Mouse (Mus musculus): ENCODE measurements around the gene Nhp2. TPM values are rescaled to one million over a fixed set of nuclear protein-coding genes. Genes with fewer than 3 reads are reported as not detected.
A peak's percentile ranks its signal among the peaks of the same experiment; 100 is the strongest.
"Not testable (repeated sequence)": the region's sequence is repeated elsewhere in the genome, so short reads cannot be mapped to it uniquely, and the experiment has no call there.

Nhp2 gene
- polyA plus RNA-seq, 1 experiment = 61.2 TPM

DNA sequence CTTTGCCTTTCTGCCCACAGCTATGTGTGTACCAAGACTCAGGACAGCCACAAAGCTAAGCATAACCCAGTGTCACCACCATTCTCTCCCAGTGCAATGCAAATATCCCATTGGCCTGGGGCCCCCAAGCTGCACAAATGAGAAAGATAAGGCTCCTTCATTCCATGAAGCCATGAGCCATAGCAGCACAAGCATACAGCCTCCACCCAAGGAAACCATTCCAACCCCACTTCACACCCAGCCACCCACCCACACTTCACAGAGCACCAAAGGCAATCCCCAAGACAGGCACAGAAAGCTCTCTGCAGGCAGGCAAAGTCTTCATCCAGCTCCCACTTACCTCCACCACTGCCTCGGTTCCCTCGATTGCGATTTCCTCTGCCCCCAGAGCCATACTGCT, 17.3 kb upstream of the Nhp2 start:
- H3K4me3 ChIP-seq (ENCODE audit: insufficient read depth, low read length) = no peak overlapping the region
- H3K4me1 ChIP-seq (ENCODE audit: control insufficient read depth, insufficient read depth, low read length) = peaks cover 4% of the 10 kb centered on the region
- H3K27ac ChIP-seq (ENCODE audit: insufficient read depth, low read length) = no peak overlapping the region
- TF ChIP-seq CTCF (IDR thresholded peaks at IDR 0.05; ENCODE audit: borderline replicate concordance, insufficient read depth, low read length) = no peak
- TF ChIP-seq POLR2A (IDR thresholded peaks at IDR 0.05; ENCODE audit: low read depth, low read length) = 0 out of 2 replicates have a peak, but pooled peaks have one; percentile 8

GRCm38 (mm10) chr11:51605602-51606446, 13.7 kb upstream of the Nhp2 start:
- TF ChIP-seq CTCF (IDR thresholded peaks at IDR 0.05; ENCODE audit: borderline replicate concordance, insufficient read depth, low read length) (no peak), POLR2A (IDR thresholded peaks at IDR 0.05; ENCODE audit: low read depth, low read length) (no peak; the same call in 1 of the 2 replicates)
- H3K4me3 ChIP-seq (ENCODE audit: insufficient read depth, low read length) = peak overlapping the region; percentile 98
- peaks cover 4% of the 10 kb centered on the region for H3K4me1 ChIP-seq (ENCODE audit: control insufficient read depth, insufficient read depth, low read length)
- peak overlapping the region; percentile 62 for H3K27ac ChIP-seq (ENCODE audit: insufficient read depth, low read length)

GRCm38 (mm10) chr11:51606447-51607095, 13.0 kb upstream of the Nhp2 start, which contains the start of gene Hnrnpab:
Gene Hnrnpab (minus strand): TSS chr11:51606847.
- Histone ChIP-seq H3K27ac (ENCODE audit: insufficient read depth, low read length) (peak within 1 kb of the TSS; percentile 62), H3K4me1 (ENCODE audit: control insufficient read depth, insufficient read depth, low read length) (peaks cover 4% of the 10 kb centered on the region), H3K4me3 (ENCODE audit: insufficient read depth, low read length) (peak within 1 kb of the TSS; percentile 98)
- TF ChIP-seq CTCF (IDR thresholded peaks at IDR 0.05; ENCODE audit: borderline replicate concordance, insufficient read depth, low read length) (no peak), POLR2A (IDR thresholded peaks at IDR 0.05; ENCODE audit: low read depth, low read length) (peak; percentile 100)

GRCm38 (mm10) chr11:51607096-51607738, 12.3 kb upstream of the Nhp2 start:
- peak overlapping the region; percentile 51 for H3K27ac ChIP-seq (ENCODE audit: insufficient read depth, low read length)
- H3K4me1 ChIP-seq (ENCODE audit: control insufficient read depth, insufficient read depth, low read length) = peaks cover 4% of the 10 kb centered on the region
- H3K4me3 ChIP-seq (ENCODE audit: insufficient read depth, low read length) = peak overlapping the region; percentile 61
- TF ChIP-seq CTCF (IDR thresholded peaks at IDR 0.05; ENCODE audit: borderline replicate concordance, insufficient read depth, low read length) (no peak), POLR2A (IDR thresholded peaks at IDR 0.05; ENCODE audit: low read depth, low read length) (no peak)

DNA sequence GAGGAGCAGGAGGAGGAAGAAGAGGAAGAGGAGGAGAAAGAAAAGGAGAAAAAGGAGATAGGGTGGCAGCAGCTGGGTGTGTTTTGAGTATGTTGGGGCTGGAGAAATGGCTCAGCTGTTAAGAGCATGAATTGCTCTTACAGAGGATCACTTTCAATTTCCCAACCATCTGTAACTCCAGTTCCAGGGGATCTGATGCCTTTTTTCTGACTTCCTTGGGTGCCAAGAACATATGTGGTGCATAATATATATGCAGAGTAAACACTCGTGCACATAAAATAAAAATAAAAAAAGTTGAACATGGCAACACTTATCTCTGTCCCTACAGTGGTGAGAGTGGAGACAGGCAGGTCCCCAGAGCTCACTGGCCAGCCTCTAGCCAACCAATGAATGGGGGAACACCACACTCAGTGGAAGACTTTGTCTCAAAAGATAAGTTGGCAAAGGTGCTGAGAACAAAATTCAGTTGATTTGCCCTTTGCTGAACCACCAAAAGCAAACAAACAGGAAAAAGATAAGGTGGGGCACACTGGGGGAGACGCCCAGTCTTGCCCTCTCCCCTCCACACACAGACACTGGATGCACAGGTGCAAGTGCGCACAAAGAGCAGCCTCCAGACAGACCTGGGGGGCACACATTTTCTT, 10.1 kb upstream of the Nhp2 start:
- Histone ChIP-seq H3K4me1 (ENCODE audit: control insufficient read depth, insufficient read depth, low read length) (no peaks in the 10 kb centered on the region; the same call in 1 of the 2 replicates), H3K27ac (ENCODE audit: insufficient read depth, low read length) (no peak overlapping the region), H3K4me3 (ENCODE audit: insufficient read depth, low read length) (no peak overlapping the region)
- TF ChIP-seq CTCF (IDR thresholded peaks at IDR 0.05; ENCODE audit: borderline replicate concordance, insufficient read depth, low read length) (no peak), POLR2A (IDR thresholded peaks at IDR 0.05; ENCODE audit: low read depth, low read length) (no peak)

DNA sequence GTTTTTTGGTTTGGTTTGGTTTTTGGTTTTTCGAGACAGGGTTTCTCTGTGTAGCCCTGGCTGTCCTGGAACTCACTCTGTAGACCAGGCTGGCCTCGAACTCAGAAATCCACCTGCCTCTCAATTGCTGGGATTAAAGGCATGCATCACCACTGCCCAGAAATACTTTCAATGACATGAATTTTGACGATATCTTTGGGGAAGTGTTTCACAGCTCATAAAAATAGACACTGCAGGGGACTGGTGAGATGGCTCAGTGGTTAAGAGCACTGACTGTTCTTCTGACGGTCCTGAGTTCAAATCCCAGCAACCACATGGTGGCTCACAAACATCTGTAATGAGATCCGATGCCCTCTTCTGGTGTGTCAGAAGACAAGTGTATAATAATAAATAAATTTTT, 9.6 kb upstream of the Nhp2 start:
- not testable (repeated sequence) for H3K4me3 ChIP-seq (ENCODE audit: insufficient read depth, low read length); H3K27ac ChIP-seq (ENCODE audit: insufficient read depth, low read length); H3K4me1 ChIP-seq (ENCODE audit: control insufficient read depth, insufficient read depth, low read length)

- H3K27ac ChIP-seq (ENCODE audit: insufficient read depth, low read length) = no peak overlapping the region
Measured at GRCm38 (mm10) chr11:51614256-51614655, 5.3 kb upstream of the Nhp2 start.

GRCm38 (mm10) chr11:51615129-51615528, 4.4 kb upstream of the Nhp2 start:
- Histone ChIP-seq H3K4me1 (ENCODE audit: control insufficient read depth, insufficient read depth, low read length) (no peaks in the 10 kb centered on the region), H3K27ac (ENCODE audit: insufficient read depth, low read length) (peak overlapping the region; percentile 55), H3K4me3 (ENCODE audit: insufficient read depth, low read length) (peak overlapping the region; percentile 41; the same call in 1 of the 2 replicates)
- TF ChIP-seq CTCF (IDR thresholded peaks at IDR 0.05; ENCODE audit: borderline replicate concordance, insufficient read depth, low read length) (no peak), POLR2A (IDR thresholded peaks at IDR 0.05; ENCODE audit: low read depth, low read length) (0 out of 2 replicates have a peak, but pooled peaks have one; percentile 0)

More at GRCm38 (mm10) chr11:51614256-51614655, 5.3 kb upstream of the Nhp2 start:
- no peak overlapping the region for H3K4me3 ChIP-seq (ENCODE audit: insufficient read depth, low read length)
- no peaks in the 10 kb centered on the region for H3K4me1 ChIP-seq (ENCODE audit: control insufficient read depth, insufficient read depth, low read length)
- TF ChIP-seq POLR2A (IDR thresholded peaks at IDR 0.05; ENCODE audit: low read depth, low read length) (no peak), CTCF (IDR thresholded peaks at IDR 0.05; ENCODE audit: borderline replicate concordance, insufficient read depth, low read length) (no peak)

- Histone ChIP-seq H3K4me1 (ENCODE audit: control insufficient read depth, insufficient read depth, low read length) (no peaks in the 10 kb centered on the region), H3K27ac (ENCODE audit: insufficient read depth, low read length) (peak overlapping the region; percentile 55), H3K4me3 (ENCODE audit: insufficient read depth, low read length) (peak overlapping the region; percentile 41)
- peak; percentile 97 for TF ChIP-seq POLR2A (IDR thresholded peaks at IDR 0.05; ENCODE audit: low read depth, low read length)
- no peak for TF ChIP-seq CTCF (IDR thresholded peaks at IDR 0.05; ENCODE audit: borderline replicate concordance, insufficient read depth, low read length)
Measured at GRCm38 (mm10) chr11:51615601-51616000, 3.9 kb upstream of the Nhp2 start.

DNA sequence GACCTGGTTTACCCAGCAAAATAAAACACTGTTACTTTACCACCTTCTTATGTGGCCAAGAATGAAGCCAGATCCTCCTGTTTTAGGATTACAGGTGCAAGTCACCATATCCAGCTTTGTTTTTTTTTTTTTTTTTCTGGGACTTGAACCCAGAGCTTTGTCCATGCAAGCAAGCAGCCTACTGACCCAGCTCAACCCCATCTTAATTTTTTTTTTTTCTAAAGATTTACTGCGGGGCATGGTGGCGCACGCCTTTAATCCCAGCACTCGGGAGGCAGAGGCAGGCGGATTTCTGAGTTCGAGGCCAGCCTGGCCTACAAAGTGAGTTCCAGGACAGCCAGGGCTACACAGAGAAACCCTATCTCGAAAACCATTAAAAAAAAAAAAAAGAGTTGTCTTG, 3.4 kb upstream of the Nhp2 start:
- not testable (repeated sequence) for H3K27ac ChIP-seq (ENCODE audit: insufficient read depth, low read length); H3K4me3 ChIP-seq (ENCODE audit: insufficient read depth, low read length)

More for the DNA sequence above, 3.4 kb upstream of the Nhp2 start:
- H3K4me1 ChIP-seq (ENCODE audit: control insufficient read depth, insufficient read depth, low read length) = not testable (repeated sequence)

All from embryonic fibroblast, embryonic 13.5 days (primary cell).